In the genomic region with DNA sequence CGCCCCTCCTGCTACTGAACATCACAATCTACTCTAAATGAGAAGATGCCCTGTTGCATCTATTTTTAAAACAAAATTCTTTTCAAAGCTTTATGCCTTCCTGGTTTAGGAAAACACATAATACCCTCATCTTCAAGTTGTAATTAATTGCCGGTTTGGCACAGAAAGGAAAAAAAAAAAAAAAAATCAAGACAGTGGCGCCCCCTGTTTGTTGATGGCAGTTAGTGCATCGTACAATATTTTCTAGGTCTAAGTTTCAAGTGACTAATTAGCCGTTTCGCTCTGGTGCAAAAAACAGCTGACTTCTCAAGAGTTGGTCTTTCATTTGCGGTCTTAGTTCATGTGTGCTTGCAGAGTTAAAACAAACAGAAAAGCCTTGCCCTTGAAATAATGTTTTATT, we compare ENCODE assay signal across 21 mouse cellular contexts.
DNase-seq lines count a peak whose midpoint lies in the region; ATAC-seq and TF ChIP-seq lines count a peak whose summit lies in the region.
"Had no signal": no experiment of that assay in that cellular context is flagged by ENCODE, and none has a peak within 500 bp of the region (broad histone marks: within the 10 kb centered on the region; RNA-seq: fewer than 3 reads in every experiment).

No protein-coding gene starts in this region.

- no peaks in the 10 kb centered on the region for H3K36me3 ChIP-seq in intestine, postnatal 0 days (ENCODE audit: control insufficient read depth, insufficient read depth)
- no peaks in the 10 kb centered on the region for H3K36me3 ChIP-seq in intestine, embryonic 15.5 days
- H3K36me3 ChIP-seq in midbrain, postnatal 0 days (ENCODE audit: insufficient read depth, low read length): no peaks in the 10 kb centered on the region
- H3K36me3 ChIP-seq in midbrain, embryonic 16.5 days (ENCODE audit: control insufficient read depth, insufficient read depth, low read length): no peaks in the 10 kb centered on the region
- H3K36me3 ChIP-seq: embryonic facial prominence, embryonic 10.5 days; heart, embryonic 15.5 days; hindbrain, embryonic 13.5 days; limb, embryonic 13.5 days; midbrain, embryonic 15.5 days had no signal

- peak; percentile 32 for TF ChIP-seq CTCF in intestine, postnatal 0 days (IDR thresholded peaks at IDR 0.05; ENCODE audit: low read depth)
- TF ChIP-seq CTCF in midbrain, postnatal 0 days (IDR thresholded peaks at IDR 0.05): peak; percentile 54

- 64% methylated on average over 7 of the region's 7 CpGs for WGBS in intestine, postnatal 0 days
- 67% methylated on average over 7 of the region's 7 CpGs for WGBS in intestine, embryonic 15.5 days
- WGBS in midbrain, postnatal 0 days: 71% methylated on average over 7 of the region's 7 CpGs
- WGBS in midbrain, embryonic 16.5 days: 73% methylated on average over 7 of the region's 7 CpGs

- no peak overlapping the region for H3K27ac ChIP-seq in intestine, postnatal 0 days (ENCODE audit: low read depth, low read length)
- H3K27ac ChIP-seq in intestine, embryonic 15.5 days: no peak overlapping the region
- no peak overlapping the region for H3K27ac ChIP-seq in midbrain, postnatal 0 days (ENCODE audit: low read depth, low read length)
- no peak overlapping the region for H3K27ac ChIP-seq in midbrain, embryonic 16.5 days (ENCODE audit: low read length)
- H3K27ac ChIP-seq: embryonic facial prominence, embryonic 10.5 days; heart, embryonic 15.5 days; hindbrain, embryonic 13.5 days; limb, embryonic 13.5 days; midbrain, embryonic 15.5 days had no signal

- DNase-seq in embryo, embryonic 10.5 days (ENCODE audit: low spot score): peak; percentile 4
- no peak for DNase-seq in embryo, embryonic 9.5 days (ENCODE audit: extremely low spot score)
- no peak for DNase-seq in midbrain, postnatal 0 days (ENCODE audit: low spot score)
- DNase-seq in c-Kit-positive CD71-positive TER-119-positive erythroid progenitor cells, embryonic 14.5 days (ENCODE audit: low spot score): no peak
- DNase-seq in left cerebral cortex, adult 9 months (ENCODE audit: low spot score in 2 of 2): no peak
- DNase-seq: adrenal gland, postnatal 10 days; cerebellum, adult 9-10 months; gastrocnemius, postnatal 14 days; kidney, adult 11 months; layer of hippocampus, postnatal 36 days; right cerebral cortex, postnatal 4 days had no signal

- no peak overlapping the region for H3K4me2 ChIP-seq in intestine, postnatal 0 days (replicated peaks; ENCODE audit: low read depth)
- no peak overlapping the region for H3K4me2 ChIP-seq in intestine, embryonic 15.5 days (replicated peaks)
- H3K4me2 ChIP-seq in midbrain, postnatal 0 days (ENCODE audit: low read depth, low read length, poor library complexity, severe bottlenecking): no peak overlapping the region
- no peak overlapping the region for H3K4me2 ChIP-seq in midbrain, embryonic 16.5 days (ENCODE audit: low read length)
- H3K4me2 ChIP-seq: heart, embryonic 15.5 days; hindbrain, embryonic 13.5 days; limb, embryonic 13.5 days; midbrain, embryonic 15.5 days had no signal

- ATAC-seq in intestine, postnatal 0 days: no peak
- no peak for ATAC-seq in intestine, embryonic 15.5 days
- no peak for ATAC-seq in midbrain, postnatal 0 days (ENCODE audit: low FRiP score)
- ATAC-seq in midbrain, embryonic 16.5 days: no peak
- ATAC-seq: forebrain, embryonic 16.5 days; midbrain, embryonic 15.5 days had no signal

- H3K27me3 ChIP-seq in intestine, postnatal 0 days (replicated peaks; ENCODE audit: control insufficient read depth, insufficient read depth, low read length): no peaks in the 10 kb centered on the region
- no peaks in the 10 kb centered on the region for H3K27me3 ChIP-seq in intestine, embryonic 15.5 days (replicated peaks)
- H3K27me3 ChIP-seq in midbrain, postnatal 0 days (ENCODE audit: insufficient read depth, low read length): no peaks in the 10 kb centered on the region
- H3K27me3 ChIP-seq in midbrain, embryonic 16.5 days (ENCODE audit: control insufficient read depth, insufficient read depth, low read depth, low read length): no peaks in the 10 kb centered on the region
- H3K27me3 ChIP-seq: heart, embryonic 15.5 days; hindbrain, embryonic 13.5 days; limb, embryonic 13.5 days; midbrain, embryonic 15.5 days had no signal

- H3K9ac ChIP-seq in intestine, postnatal 0 days (ENCODE audit: low read depth, low read length): no peak overlapping the region
- H3K9ac ChIP-seq in intestine, embryonic 15.5 days: no peak overlapping the region
- no peak overlapping the region for H3K9ac ChIP-seq in midbrain, postnatal 0 days (replicated peaks; ENCODE audit: low read length, poor library complexity, severe bottlenecking)
- no peak overlapping the region for H3K9ac ChIP-seq in midbrain, embryonic 16.5 days (ENCODE audit: low read depth, low read length)
- H3K9ac ChIP-seq: heart, embryonic 15.5 days; hindbrain, embryonic 13.5 days; limb, embryonic 13.5 days; midbrain, embryonic 15.5 days had no signal

- no peaks in the 10 kb centered on the region for H3K4me1 ChIP-seq in intestine, postnatal 0 days (replicated peaks; ENCODE audit: control insufficient read depth, insufficient read depth, low read length)
- H3K4me1 ChIP-seq in intestine, embryonic 15.5 days (replicated peaks): no peaks in the 10 kb centered on the region
- H3K4me1 ChIP-seq in midbrain, postnatal 0 days (ENCODE audit: insufficient read depth, low read length): no peaks in the 10 kb centered on the region
- no peaks in the 10 kb centered on the region for H3K4me1 ChIP-seq in midbrain, embryonic 16.5 days (ENCODE audit: control insufficient read depth, insufficient read depth, low read length)
- H3K4me1 ChIP-seq: embryonic facial prominence, embryonic 10.5 days; heart, embryonic 15.5 days; hindbrain, embryonic 13.5 days; limb, embryonic 13.5 days; midbrain, embryonic 15.5 days had no signal

- no peaks in the 10 kb centered on the region for H3K9me3 ChIP-seq in intestine, postnatal 0 days (ENCODE audit: control insufficient read depth)
- H3K9me3 ChIP-seq in intestine, embryonic 15.5 days: no peaks in the 10 kb centered on the region
- H3K9me3 ChIP-seq in midbrain, postnatal 0 days (ENCODE audit: low read length): no peaks in the 10 kb centered on the region
- no peaks in the 10 kb centered on the region for H3K9me3 ChIP-seq in midbrain, embryonic 16.5 days (replicated peaks; ENCODE audit: control insufficient read depth, low read length, poor library complexity, severe bottlenecking)
- H3K9me3 ChIP-seq: embryonic facial prominence, embryonic 10.5 days; heart, embryonic 15.5 days; hindbrain, embryonic 13.5 days; limb, embryonic 13.5 days; midbrain, embryonic 15.5 days had no signal

- H3K4me3 ChIP-seq in intestine, postnatal 0 days (ENCODE audit: low read depth, low read length): no peak overlapping the region
- no peak overlapping the region for H3K4me3 ChIP-seq in intestine, embryonic 15.5 days (replicated peaks)
- H3K4me3 ChIP-seq in midbrain, postnatal 0 days (ENCODE audit: low read depth, low read length): no peak overlapping the region
- no peak overlapping the region for H3K4me3 ChIP-seq in midbrain, embryonic 16.5 days (ENCODE audit: low read depth, low read length)
- H3K4me3 ChIP-seq: embryonic facial prominence, embryonic 10.5 days; erythroblast, embryonic 14.5 days; heart, embryonic 15.5 days; hindbrain, embryonic 13.5 days; limb, embryonic 13.5 days; midbrain, embryonic 15.5 days had no signal
